Mouse (Mus musculus): ENCODE measurements around the gene Crhr1.

Crhr1 gene

GRCm38 (mm10) chr11:104132580-104133441 lies at the start of gene Crhr1:
Gene Crhr1 (plus strand): TSS chr11:104132855.
- in situ Hi-C loops (cut with MboI, MseI), result no loop called here

- in situ Hi-C loops (cut with MboI, MseI), result no loop called here
These were observed 49.4 kb upstream of the Crhr1 start for GRCm38 (mm10) chr11:104083248-104083647.

GRCm38 (mm10) chr11:104083716-104084115 lies 48.9 kb upstream of the Crhr1 start:
- in situ Hi-C loops (cut with MboI, MseI), result no loop called here

- in situ Hi-C loops (cut with MboI, MseI), result no loop called here
These were observed 44.1 kb upstream of the Crhr1 start for GRCm38 (mm10) chr11:104088519-104088918.

- in situ Hi-C loops (cut with MboI, MseI), result loop anchor here (10.0 kb wide), 1 partner anchor 1204 kb away; the partner anchor contains the start of gene Mrc2
These were observed 41.9 kb upstream of the Crhr1 start for GRCm38 (mm10) chr11:104090769-104091168.

GRCm38 (mm10) chr11:104095151-104095550 lies 37.5 kb upstream of the Crhr1 start:
- in situ Hi-C loops (cut with MboI, MseI), result loop anchor here (10.0 kb wide), 1 partner anchor 1200 kb away; the partner anchor contains the start of gene Mrc2

- in situ Hi-C loops (cut with MboI, MseI), result loop anchor here (10.0 kb wide), 1 partner anchor 1198 kb away; the partner anchor contains the start of gene Mrc2
These were observed 36.1 kb upstream of the Crhr1 start for GRCm38 (mm10) chr11:104096536-104096935.

GRCm38 (mm10) chr11:104099542-104099941 lies 33.1 kb upstream of the Crhr1 start:
- in situ Hi-C loops (cut with MboI, MseI), result loop anchor here (10.0 kb wide), 1 partner anchor 1195 kb away; the partner anchor contains the start of gene Mrc2

- in situ Hi-C loops (cut with MboI, MseI), result no loop called here
These were observed 30.0 kb upstream of the Crhr1 start for GRCm38 (mm10) chr11:104102641-104103040.

GRCm38 (mm10) chr11:104106329-104106728 lies 26.3 kb upstream of the Crhr1 start:
- in situ Hi-C loops (cut with MboI, MseI), result no loop called here

- in situ Hi-C loops (cut with MboI, MseI), result no loop called here
These were observed 25.7 kb upstream of the Crhr1 start for GRCm38 (mm10) chr11:104106969-104107368.

- in situ Hi-C loops (cut with MboI, MseI), result no loop called here
These were observed 22.3 kb upstream of the Crhr1 start for GRCm38 (mm10) chr11:104110366-104110765.

- in situ Hi-C loops (cut with MboI, MseI), result no loop called here
These were observed 20.8 kb upstream of the Crhr1 start for GRCm38 (mm10) chr11:104111851-104112250.

GRCm38 (mm10) chr11:104113699-104114098 lies 19.0 kb upstream of the Crhr1 start:
- in situ Hi-C loops (cut with MboI, MseI), result no loop called here

- in situ Hi-C loops (cut with MboI, MseI), result no loop called here
These were observed 18.0 kb upstream of the Crhr1 start for GRCm38 (mm10) chr11:104114690-104115089.

GRCm38 (mm10) chr11:104118356-104118755 lies 14.3 kb upstream of the Crhr1 start:
- in situ Hi-C loops (cut with MboI, MseI), result no loop called here

- in situ Hi-C loops (cut with MboI, MseI), result no loop called here
These were observed 9.7 kb upstream of the Crhr1 start for GRCm38 (mm10) chr11:104122966-104123365.

- in situ Hi-C loops (cut with MboI, MseI), result no loop called here
These were observed 9.2 kb upstream of the Crhr1 start for GRCm38 (mm10) chr11:104123479-104123878.

GRCm38 (mm10) chr11:104124582-104124981 lies 8.1 kb upstream of the Crhr1 start:
- in situ Hi-C loops (cut with MboI, MseI), result no loop called here

GRCm38 (mm10) chr11:104129466-104129865 lies 3.2 kb upstream of the Crhr1 start:
- in situ Hi-C loops (cut with MboI, MseI), result no loop called here

GRCm38 (mm10) chr11:104130721-104131647 lies 1.7 kb upstream of the Crhr1 start:
- in situ Hi-C loops (cut with MboI, MseI), result no loop called here

GRCm38 (mm10) chr11:104131756-104132155 lies 899 bp upstream of the Crhr1 start:
- in situ Hi-C loops (cut with MboI, MseI), result no loop called here

Data from T-helper 2 cell (primary cell).